Mouse (Mus musculus): Measurements from ENCODE around the gene Dhcr24.

GRCm38 (mm10) chr4:106628650-106629360 is 68.0 kb downstream of the Dhcr24 start:
- TF ChIP-seq CTCF (IDR thresholded peaks at IDR 0.05; ENCODE audit: borderline replicate concordance, insufficient read depth, low read depth, low read length) (no peak), POLR2A (IDR thresholded peaks at IDR 0.05; ENCODE audit: borderline replicate concordance, insufficient read depth, low read length) (no peak)
